Mouse (Mus musculus) small intestine, adult 2 months (tissue): ENCODE data around the gene Dcakd. TPM values are rescaled to one million over a fixed set of nuclear protein-coding genes. Genes with fewer than 3 reads are reported as not detected.

Experiments used
- H3K27ac ChIP-seq: fragments of 200-500 bp; 2 replicates; pipeline ENCODE4 v1.5.1; 2012; ENCODE audit warnings: low read depth, low read length, control low read depth, inconsistent platforms; ENCODE audit not compliant: insufficient read depth
- H3K27me3 ChIP-seq: fragments of 200-500 bp; 2 replicates; pipeline ENCODE4 v1.6.1; 2012; ENCODE audit warnings: mild to moderate bottlenecking, moderate library complexity, low read length, inconsistent platforms; ENCODE audit not compliant: control insufficient read depth, insufficient read depth
- H3K36me3 ChIP-seq: fragments of 200-500 bp; 2 replicates; pipeline ENCODE4 v1.6.1; 2012; ENCODE audit warnings: mild to moderate bottlenecking, low read length, control low read depth, inconsistent platforms; ENCODE audit not compliant: control insufficient read depth, insufficient read depth
- H3K4me1 ChIP-seq: fragments of 200-500 bp; 2 replicates; pipeline ENCODE4 v1.6.1; 2012; ENCODE audit warnings: low read length, inconsistent platforms, mixed read lengths; ENCODE audit not compliant: control insufficient read depth, insufficient read depth, insufficient read length
- H3K4me3 ChIP-seq: fragments of 200-500 bp; 2 replicates; pipeline ENCODE4 v1.5.1; 2012; ENCODE audit warnings: low read depth, mild to moderate bottlenecking, control low read depth, inconsistent platforms, low read length, moderate library complexity
- CTCF ChIP-seq: fragments of 200-500 bp; IDR thresholded peaks from 2 replicates; pipeline ENCODE4 v1.5.1; 2012; ENCODE audit warnings: low read depth, mild to moderate bottlenecking, control low read depth, inconsistent platforms, low read length, moderate library complexity, mixed read lengths; ENCODE audit not compliant: insufficient replicate concordance, insufficient read length; ENCODE audit errors: extremely low read depth
- POLR2A ChIP-seq: fragments of 200-500 bp; IDR thresholded peaks from 2 replicates; pipeline ENCODE4 v1.6.1; 2012; ENCODE audit warnings: low read depth, mild to moderate bottlenecking, control low read depth, inconsistent platforms, low read length, moderate library complexity
- WGBS: fragments of 180-500 bp; shearing (Covaris S2); methylation state at CpG from one replicate; pipeline ENCODE4 v1.1.7; 2018; 5-methylcytosine and 5-hydroxymethylcytosine counted together
- polyA plus RNA-seq: library from polyadenylated mRNA; depleted of rRNA; stranded (reverse); fragments of >200 nt; gene quantifications from 2 replicates; pipeline ENCODE4 v1.2.3, GENCODE M21; 2012

The Dcakd gene
- polyA plus RNA-seq, 1 experiment: 57.7 TPM

GRCm38 (mm10) chr11:103046286-103046685 lies 18.2 kb upstream of the Dcakd start:
- TF ChIP-seq CTCF (no peak), POLR2A (no peak)
- H3K27me3 ChIP-seq: no peaks in the 10 kb centered on the region
- 44% methylated on average over 8 of the region's 8 CpGs for WGBS
- no peaks in the 10 kb centered on the region for H3K4me1 ChIP-seq
- H3K27ac ChIP-seq: no peak overlapping the region
- peaks cover 51% of the 10 kb centered on the region for H3K36me3 ChIP-seq
- no peak overlapping the region for H3K4me3 ChIP-seq

GRCm38 (mm10) chr11:103043982-103044381 lies 15.8 kb upstream of the Dcakd start:
- H3K36me3 ChIP-seq: peaks cover 42% of the 10 kb centered on the region
- WGBS: 90% methylated on average over 3 of the region's 3 CpGs
- no peaks in the 10 kb centered on the region for H3K4me1 ChIP-seq
- H3K4me3 ChIP-seq: no peak overlapping the region
- H3K27me3 ChIP-seq: no peaks in the 10 kb centered on the region
- no peak overlapping the region for H3K27ac ChIP-seq
- TF ChIP-seq POLR2A (no peak), CTCF (no peak)

- 58% methylated on average over 4 of the region's 4 CpGs for WGBS
- Histone ChIP-seq H3K4me3 (no peak overlapping the region), H3K27me3 (no peaks in the 10 kb centered on the region), H3K4me1 (no peaks in the 10 kb centered on the region), H3K36me3 (peaks cover 42% of the 10 kb centered on the region), H3K27ac (no peak overlapping the region)
- TF ChIP-seq CTCF: no peak
- TF ChIP-seq POLR2A: no peak
These were observed 14.7 kb upstream of the Dcakd start for GRCm38 (mm10) chr11:103042828-103043227.

GRCm38 (mm10) chr11:103038037-103038436 lies 9.9 kb upstream of the Dcakd start:
- H3K4me1 ChIP-seq: peaks cover 4% of the 10 kb centered on the region
- TF ChIP-seq CTCF: no peak
- TF ChIP-seq POLR2A: no peak
- H3K4me3 ChIP-seq: no peak overlapping the region
- H3K36me3 ChIP-seq: peaks cover 13% of the 10 kb centered on the region
- no peaks in the 10 kb centered on the region for H3K27me3 ChIP-seq
- WGBS: 79% methylated on average over 6 of the region's 6 CpGs
- no peak overlapping the region for H3K27ac ChIP-seq

- Histone ChIP-seq H3K27ac (no peak overlapping the region), H3K36me3 (peaks cover 13% of the 10 kb centered on the region), H3K27me3 (no peaks in the 10 kb centered on the region), H3K4me1 (peaks cover 12% of the 10 kb centered on the region), H3K4me3 (no peak overlapping the region)
- no peak for TF ChIP-seq CTCF
- no peak for TF ChIP-seq POLR2A
- 69% methylated on average over 8 of the region's 8 CpGs for WGBS
These were observed 8.8 kb upstream of the Dcakd start for GRCm38 (mm10) chr11:103036881-103037465.

GRCm38 (mm10) chr11:103035007-103035406 lies 6.9 kb upstream of the Dcakd start:
- WGBS: 67% methylated on average over 6 of the region's 6 CpGs
- Histone ChIP-seq H3K36me3 (peaks cover 11% of the 10 kb centered on the region), H3K27ac (no peak overlapping the region), H3K27me3 (no peaks in the 10 kb centered on the region), H3K4me1 (peaks cover 16% of the 10 kb centered on the region), H3K4me3 (no peak overlapping the region)
- TF ChIP-seq POLR2A (no peak), CTCF (no peak)

GRCm38 (mm10) chr11:103033030-103033429 lies 4.9 kb upstream of the Dcakd start:
- TF ChIP-seq CTCF (no peak), POLR2A (no peak)
- Histone ChIP-seq H3K27ac (0 out of 2 replicates have a peak overlapping the region, but pooled peaks have one; percentile 10), H3K36me3 (peaks cover 11% of the 10 kb centered on the region; the same call in 1 of the 2 replicates), H3K4me1 (peaks cover 16% of the 10 kb centered on the region), H3K27me3 (no peaks in the 10 kb centered on the region), H3K4me3 (no peak overlapping the region)
- 35% methylated on average over 3 of the region's 3 CpGs for WGBS
